In the genomic region with DNA sequence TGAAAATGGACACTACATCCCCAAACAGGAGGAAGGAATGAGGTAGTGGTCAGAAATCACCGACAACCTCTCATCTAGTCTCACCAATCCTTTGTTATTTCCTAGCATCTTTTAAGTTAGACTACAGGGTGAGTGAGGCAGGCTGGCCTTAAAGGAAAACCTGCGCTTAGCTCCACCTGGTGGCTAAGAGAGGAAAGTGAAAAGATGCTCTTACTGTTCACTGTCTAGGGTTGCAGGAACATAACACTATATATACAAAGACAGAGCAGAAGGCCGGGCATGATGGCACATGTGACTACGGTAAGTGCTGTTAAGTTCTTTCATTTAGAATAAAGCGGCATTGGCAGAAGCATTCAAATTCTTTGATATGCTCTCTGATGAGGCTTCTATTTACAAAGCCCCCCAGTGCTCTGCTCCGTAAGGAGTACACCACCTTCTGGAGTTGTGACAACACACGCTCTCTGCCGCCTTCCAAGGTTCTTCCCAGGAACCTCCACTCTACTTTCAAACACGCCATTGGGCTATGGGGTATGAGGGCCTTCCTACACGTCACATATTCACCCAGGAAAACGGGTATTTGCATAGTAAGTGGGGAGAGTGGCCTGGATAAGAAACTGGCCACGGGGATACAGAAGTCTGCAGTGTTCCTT, we compare ENCODE assay signal across 8 mouse cellular contexts. TPM values are rescaled to one million over a fixed set of nuclear protein-coding genes. Genes with fewer than 3 reads are reported as not detected.
A peak's percentile ranks its signal among the peaks of the same experiment; 100 is the strongest.
DNase-seq lines count a peak whose midpoint lies in the region; ATAC-seq lines count a peak whose summit lies in the region.

No protein-coding gene starts in this region.

- DNase-seq in adrenal gland, adult 2 months = peak; percentile 38
- DNase-seq in adrenal gland, adult 8-10 months = no peak
- peak; percentile 58 for DNase-seq in adrenal gland, postnatal 14 days
- DNase-seq in embryonic facial prominence, embryonic 11.5 days (ENCODE audit: low spot score) = peak; percentile 81
- peak; percentile 72 for DNase-seq in hindbrain, embryonic 11.5 days (ENCODE audit: low spot score)
- peak; percentile 59 for DNase-seq in layer of hippocampus, adult 9-11 months
- DNase-seq in right cerebral cortex, postnatal 14 days = peak; percentile 40

- ATAC-seq in embryonic facial prominence, embryonic 11.5 days (replicated peaks; ENCODE audit: insufficient number of reproducible peaks, low FRiP score, low TSS enrichment, low read depth) = peak; percentile 48; the same call in 1 of the 2 replicates
- ATAC-seq in hindbrain, embryonic 11.5 days (ENCODE audit: low FRiP score) = peak; percentile 51
- ATAC-seq in megakaryocyte, adult 5-6 weeks (ENCODE audit: poor library complexity, severe bottlenecking) = peak; percentile 86

- H3K4me1 ChIP-seq in embryonic facial prominence, embryonic 11.5 days (ENCODE audit: control insufficient read depth, insufficient read depth, low read length) = no peaks in the 10 kb centered on the region
- no peaks in the 10 kb centered on the region for H3K4me1 ChIP-seq in hindbrain, embryonic 11.5 days (replicated peaks; ENCODE audit: control insufficient read depth, insufficient read depth, low read length)

- no peak overlapping the region for H3K4me2 ChIP-seq in embryonic facial prominence, embryonic 11.5 days (ENCODE audit: low read depth, low read length)
- H3K4me2 ChIP-seq in hindbrain, embryonic 11.5 days (replicated peaks; ENCODE audit: low read depth, low read length) = no peak overlapping the region

- H3K9ac ChIP-seq in embryonic facial prominence, embryonic 11.5 days (replicated peaks; ENCODE audit: low read length) = no peak overlapping the region
- no peak overlapping the region for H3K9ac ChIP-seq in hindbrain, embryonic 11.5 days (ENCODE audit: low read depth, low read length)

- H3K27ac ChIP-seq in embryonic facial prominence, embryonic 11.5 days (replicated peaks; ENCODE audit: low read depth, low read length) = no peak overlapping the region
- H3K27ac ChIP-seq in hindbrain, embryonic 11.5 days (ENCODE audit: low read depth, low read length) = no peak overlapping the region

- peaks cover 3% of the 10 kb centered on the region for H3K36me3 ChIP-seq in embryonic facial prominence, embryonic 11.5 days (replicated peaks; ENCODE audit: control insufficient read depth, insufficient read depth, low read depth, low read length)
- H3K36me3 ChIP-seq in hindbrain, embryonic 11.5 days (ENCODE audit: control insufficient read depth, insufficient read depth, low read length) = no peaks in the 10 kb centered on the region; the same call in none of the 2 replicates

- 60% methylated on average over 12 of the region's 12 CpGs for WGBS in embryonic facial prominence, embryonic 11.5 days
- 66% methylated on average over 12 of the region's 12 CpGs for WGBS in hindbrain, embryonic 11.5 days

- no peak overlapping the region for H3K4me3 ChIP-seq in embryonic facial prominence, embryonic 11.5 days (ENCODE audit: low read depth, low read length)
- H3K4me3 ChIP-seq in hindbrain, embryonic 11.5 days (ENCODE audit: low read depth, low read length) = no peak overlapping the region

- no peaks in the 10 kb centered on the region for H3K9me3 ChIP-seq in embryonic facial prominence, embryonic 11.5 days (replicated peaks; ENCODE audit: control insufficient read depth, low read length)
- no peaks in the 10 kb centered on the region for H3K9me3 ChIP-seq in hindbrain, embryonic 11.5 days (ENCODE audit: control insufficient read depth, low read length)

- no peaks in the 10 kb centered on the region for H3K27me3 ChIP-seq in embryonic facial prominence, embryonic 11.5 days (ENCODE audit: control insufficient read depth, insufficient read depth, low read length)
- no peaks in the 10 kb centered on the region for H3K27me3 ChIP-seq in hindbrain, embryonic 11.5 days (ENCODE audit: control insufficient read depth, insufficient read depth, low read length)

RNA-seq across cellular contexts. Expression of a gene that starts 43.9 kb away (rescaled TPM):
- 10 to 100 TPM; 58.6 to 63.1 TPM for total RNA-seq in adrenal gland, adult 2 months (2021)
- 4.7 and 4.8 TPM in 2 replicates for polyA plus RNA-seq in adrenal gland, adult 2 months (2012; rRNA removed)
- total RNA-seq in adrenal gland, adult 8-10 months (2022) = 10 to 100 TPM; 49.5 to 64.9 (median 56.5) TPM
- total RNA-seq in adrenal gland, postnatal 14 days (2021) = 73.6 and 85.1 TPM in 2 replicates
- polyA plus RNA-seq in embryonic facial prominence, embryonic 11.5 days (2014; fragmentation: Nextera tagmentation; extraction: Ambion mirVana) = 106 and 117 TPM in 2 replicates
- polyA plus RNA-seq in hindbrain, embryonic 11.5 days (2014; fragmentation: Nextera tagmentation; extraction: Ambion mirVana) = 96.9 and 110 TPM in 2 replicates
- 100 and 101 TPM in 2 replicates for total RNA-seq in megakaryocyte, adult 5-6 weeks (2015)
- 102 and 121 TPM in 2 replicates for total RNA-seq in megakaryocyte, adult 5-6 weeks (2017)
